Mouse (Mus musculus): Measurements from ENCODE around the gene En2. TPM values are rescaled to one million over a fixed set of nuclear protein-coding genes. Genes with fewer than 3 reads are reported as not detected.

The En2 gene
- polyA plus RNA-seq, 1 experiment, result 0.04 TPM

GRCm38 (mm10) chr5:28191201-28192098 is 26.0 kb downstream of the En2 start:
- H3K36me3 ChIP-seq (ENCODE audit: control insufficient read depth, insufficient read depth, low read length), result no peaks in the 10 kb centered on the region

GRCm38 (mm10) chr5:28192099-28192454 is 26.6 kb downstream of the En2 start:
- no peaks in the 10 kb centered on the region for H3K36me3 ChIP-seq (ENCODE audit: control insufficient read depth, insufficient read depth, low read length)
- WGBS, result 74% methylated on average over 4 of the region's 4 CpGs

More at GRCm38 (mm10) chr5:28191201-28192098, 26.0 kb downstream of the En2 start:
- H3K27me3 ChIP-seq (ENCODE audit: control insufficient read depth, insufficient read depth, low read length), result no peaks in the 10 kb centered on the region
- no peak for DNase-seq
- WGBS, result 65% methylated on average over 3 of the region's 3 CpGs
- no peak overlapping the region for H3K27ac ChIP-seq (ENCODE audit: control insufficient read depth, insufficient read depth, low read length)
- no peak overlapping the region for H3K4me3 ChIP-seq (ENCODE audit: control insufficient read depth, insufficient read depth, low read length)
- no peak for TF ChIP-seq CTCF (IDR thresholded peaks at IDR 0.05; ENCODE audit: borderline replicate concordance, control insufficient read depth, extremely low read depth, insufficient read depth, low read length, poor library complexity)
- no peaks in the 10 kb centered on the region for H3K4me1 ChIP-seq (replicated peaks; ENCODE audit: control insufficient read depth, insufficient read depth, low read length)

DNA sequence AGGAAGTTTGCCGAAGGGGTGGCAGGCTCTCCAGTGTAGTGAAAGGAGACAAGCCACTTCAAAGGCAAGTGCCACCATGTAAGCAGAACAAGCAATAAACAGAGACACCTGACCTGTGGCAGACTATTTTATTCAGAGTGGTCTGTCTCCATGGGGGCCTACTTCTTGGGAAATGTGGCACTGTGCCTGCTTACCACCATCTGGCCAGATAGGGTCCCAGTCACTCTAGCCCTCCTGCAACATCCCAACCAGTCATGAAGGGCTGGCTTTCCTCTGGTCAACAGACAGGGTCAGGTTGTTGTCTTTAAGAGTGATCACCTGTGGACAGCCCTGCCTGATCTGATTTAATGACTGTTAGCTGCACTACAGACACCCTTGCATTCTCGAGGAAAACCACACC is 30.0 kb downstream of the En2 start:
- Histone ChIP-seq H3K4me3 (ENCODE audit: control insufficient read depth, insufficient read depth, low read length) (no peak overlapping the region), H3K36me3 (ENCODE audit: control insufficient read depth, insufficient read depth, low read length) (no peaks in the 10 kb centered on the region), H3K4me1 (replicated peaks; ENCODE audit: control insufficient read depth, insufficient read depth, low read length) (no peaks in the 10 kb centered on the region), H3K27ac (ENCODE audit: control insufficient read depth, insufficient read depth, low read length) (no peak overlapping the region), H3K27me3 (ENCODE audit: control insufficient read depth, insufficient read depth, low read length) (no peaks in the 10 kb centered on the region)
- WGBS, result 29% methylated on average over 2 of the region's 2 CpGs
- no peak for TF ChIP-seq CTCF (IDR thresholded peaks at IDR 0.05; ENCODE audit: borderline replicate concordance, control insufficient read depth, extremely low read depth, insufficient read depth, low read length, poor library complexity)
- no peak for TF ChIP-seq POLR2A (IDR thresholded peaks at IDR 0.05; ENCODE audit: control insufficient read depth, extremely low read depth, insufficient read depth, low read length, poor library complexity)
- DNase-seq, result no peak

More at GRCm38 (mm10) chr5:28192099-28192454, 26.6 kb downstream of the En2 start:
- DNase-seq, result no peak
- H3K27ac ChIP-seq (ENCODE audit: control insufficient read depth, insufficient read depth, low read length), result no peak overlapping the region
- no peak overlapping the region for H3K4me3 ChIP-seq (ENCODE audit: control insufficient read depth, insufficient read depth, low read length)
- no peaks in the 10 kb centered on the region for H3K4me1 ChIP-seq (replicated peaks; ENCODE audit: control insufficient read depth, insufficient read depth, low read length)
- no peak for TF ChIP-seq POLR2A (IDR thresholded peaks at IDR 0.05; ENCODE audit: control insufficient read depth, extremely low read depth, insufficient read depth, low read length, poor library complexity)
- no peaks in the 10 kb centered on the region for H3K27me3 ChIP-seq (ENCODE audit: control insufficient read depth, insufficient read depth, low read length)

DNA sequence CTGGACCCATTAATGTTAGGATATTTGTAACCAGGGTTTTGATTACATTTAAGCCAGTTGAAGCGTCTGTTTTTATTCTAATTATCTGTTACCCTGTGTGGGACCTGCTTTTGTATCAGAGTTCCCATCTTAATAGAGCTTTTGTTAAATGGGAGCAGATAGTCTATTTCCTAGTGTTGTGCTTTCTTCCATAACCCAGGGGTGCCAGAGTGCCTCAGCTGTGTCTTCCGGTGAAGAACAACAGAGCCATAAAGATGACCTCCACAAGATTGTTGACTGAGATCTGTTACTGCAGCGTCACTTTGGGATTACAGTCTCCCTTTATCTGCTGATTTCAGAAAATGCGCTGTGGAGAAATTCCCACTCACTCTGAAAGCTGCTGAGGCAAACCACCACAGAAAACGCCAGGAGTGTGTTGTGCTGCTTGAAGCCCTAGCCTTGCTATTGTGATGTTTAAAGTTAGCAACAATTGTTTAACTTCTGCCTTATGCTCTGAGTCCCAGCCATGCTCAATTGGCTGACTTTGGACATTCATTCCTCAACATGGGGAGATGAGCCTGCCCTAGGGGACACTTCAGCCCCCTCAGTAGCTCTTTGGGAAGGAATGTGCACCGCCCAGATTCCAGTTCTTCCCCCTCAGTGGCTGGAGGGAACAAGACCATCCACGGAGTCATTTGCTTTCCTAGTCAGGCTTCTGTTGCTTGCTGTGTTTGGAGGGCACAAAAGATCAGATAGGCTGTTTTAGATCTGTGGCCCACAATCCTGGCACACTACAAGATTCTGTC is 33.8 kb downstream of the En2 start:
- Histone ChIP-seq H3K27ac (ENCODE audit: control insufficient read depth, insufficient read depth, low read length) (no peak overlapping the region), H3K36me3 (ENCODE audit: control insufficient read depth, insufficient read depth, low read length) (no peaks in the 10 kb centered on the region), H3K4me1 (replicated peaks; ENCODE audit: control insufficient read depth, insufficient read depth, low read length) (no peaks in the 10 kb centered on the region), H3K27me3 (ENCODE audit: control insufficient read depth, insufficient read depth, low read length) (no peaks in the 10 kb centered on the region), H3K4me3 (ENCODE audit: control insufficient read depth, insufficient read depth, low read length) (no peak overlapping the region)
- no peak for DNase-seq
- no peak for TF ChIP-seq POLR2A (IDR thresholded peaks at IDR 0.05; ENCODE audit: control insufficient read depth, extremely low read depth, insufficient read depth, low read length, poor library complexity)
- TF ChIP-seq CTCF (IDR thresholded peaks at IDR 0.05; ENCODE audit: borderline replicate concordance, control insufficient read depth, extremely low read depth, insufficient read depth, low read length, poor library complexity), result no peak
- WGBS, result 47% methylated on average over 7 of the region's 7 CpGs

GRCm38 (mm10) chr5:28203086-28203485 is 37.6 kb downstream of the En2 start:
- no peak for DNase-seq
- Histone ChIP-seq H3K27me3 (ENCODE audit: control insufficient read depth, insufficient read depth, low read length) (no peaks in the 10 kb centered on the region), H3K4me3 (ENCODE audit: control insufficient read depth, insufficient read depth, low read length) (no peak overlapping the region), H3K36me3 (ENCODE audit: control insufficient read depth, insufficient read depth, low read length) (no peaks in the 10 kb centered on the region), H3K27ac (ENCODE audit: control insufficient read depth, insufficient read depth, low read length) (no peak overlapping the region), H3K4me1 (replicated peaks; ENCODE audit: control insufficient read depth, insufficient read depth, low read length) (no peaks in the 10 kb centered on the region)
- WGBS, result 67% methylated on average over 6 of the region's 6 CpGs
- TF ChIP-seq POLR2A (IDR thresholded peaks at IDR 0.05; ENCODE audit: control insufficient read depth, extremely low read depth, insufficient read depth, low read length, poor library complexity), result no peak
- TF ChIP-seq CTCF (IDR thresholded peaks at IDR 0.05; ENCODE audit: borderline replicate concordance, control insufficient read depth, extremely low read depth, insufficient read depth, low read length, poor library complexity), result no peak

DNA sequence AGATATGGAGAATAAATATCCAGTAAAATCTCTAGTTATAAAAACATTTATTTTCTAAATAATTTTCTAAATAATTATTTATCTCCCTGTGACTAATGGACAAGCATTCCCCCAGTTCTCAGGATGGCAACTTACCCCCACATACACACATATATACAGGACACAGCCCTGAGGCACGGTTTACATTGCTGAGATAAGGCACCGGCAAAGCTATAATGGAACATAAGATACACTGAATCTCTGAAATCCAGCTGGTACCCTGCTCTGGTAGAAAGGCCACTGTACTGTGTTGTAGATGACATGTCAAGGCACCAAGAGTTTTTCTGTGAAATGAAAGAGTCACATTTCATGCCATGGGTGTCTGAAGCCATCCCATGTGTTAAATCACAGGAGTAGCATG is 39.2 kb downstream of the En2 start:
- Histone ChIP-seq H3K36me3 (ENCODE audit: control insufficient read depth, insufficient read depth, low read length) (no peaks in the 10 kb centered on the region), H3K27ac (ENCODE audit: control insufficient read depth, insufficient read depth, low read length) (no peak overlapping the region), H3K4me1 (replicated peaks; ENCODE audit: control insufficient read depth, insufficient read depth, low read length) (no peaks in the 10 kb centered on the region), H3K27me3 (ENCODE audit: control insufficient read depth, insufficient read depth, low read length) (peaks cover 6% of the 10 kb centered on the region; the same call in 1 of the 2 replicates), H3K4me3 (ENCODE audit: control insufficient read depth, insufficient read depth, low read length) (no peak overlapping the region)
- DNase-seq, result no peak
- TF ChIP-seq CTCF (IDR thresholded peaks at IDR 0.05; ENCODE audit: borderline replicate concordance, control insufficient read depth, extremely low read depth, insufficient read depth, low read length, poor library complexity) (no peak), POLR2A (IDR thresholded peaks at IDR 0.05; ENCODE audit: control insufficient read depth, extremely low read depth, insufficient read depth, low read length, poor library complexity) (no peak)
- 79% methylated on average over 2 of the region's 2 CpGs for WGBS
